Mouse (Mus musculus) heart, adult 8-10 months (tissue): Measurements from ENCODE around the gene Magi1. TPM values are rescaled to one million over a fixed set of nuclear protein-coding genes. Genes with fewer than 3 reads are reported as not detected.

Experiments used
- DNase-seq: peaks from one replicate; pipeline ENCODE4 v3.0.0; 2022; ENCODE audit warnings: low spot score
- total RNA-seq, 4 experiments: library from RNA; stranded (reverse); gene quantifications; 2 replicates each; pipeline ENCODE4 v1.2.4; 2022

Gene Magi1
- total RNA-seq, 4 experiments from 2014 or later: 11.3 to 16.5 (median 15.2) TPM

DNA sequence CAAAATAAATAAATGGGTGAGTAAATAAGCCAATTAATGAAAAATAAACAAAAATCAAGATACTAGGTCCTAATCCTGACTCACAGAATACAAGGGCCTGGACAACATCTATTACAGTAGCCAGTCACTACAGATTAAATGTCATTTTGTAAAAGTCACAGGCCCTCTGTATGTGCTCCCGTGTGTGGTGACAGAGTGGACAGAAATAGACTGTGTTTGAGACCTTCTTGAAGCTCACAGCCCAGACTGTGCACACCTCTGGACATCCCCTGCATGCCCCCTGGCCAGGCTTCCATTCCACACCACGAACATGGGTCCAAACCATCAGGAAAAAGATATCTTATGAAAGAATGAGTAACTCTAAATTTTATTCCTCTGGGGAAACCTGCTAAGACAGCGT, 300.2 kb downstream of the Magi1 start:
- DNase-seq: no peak

- no peak for DNase-seq
Observed at GRCm38 (mm10) chr6:93981211-93981610, 302.5 kb downstream of the Magi1 start.

- DNase-seq: no peak
Observed at GRCm38 (mm10) chr6:93979241-93979640, 304.5 kb downstream of the Magi1 start.

DNA sequence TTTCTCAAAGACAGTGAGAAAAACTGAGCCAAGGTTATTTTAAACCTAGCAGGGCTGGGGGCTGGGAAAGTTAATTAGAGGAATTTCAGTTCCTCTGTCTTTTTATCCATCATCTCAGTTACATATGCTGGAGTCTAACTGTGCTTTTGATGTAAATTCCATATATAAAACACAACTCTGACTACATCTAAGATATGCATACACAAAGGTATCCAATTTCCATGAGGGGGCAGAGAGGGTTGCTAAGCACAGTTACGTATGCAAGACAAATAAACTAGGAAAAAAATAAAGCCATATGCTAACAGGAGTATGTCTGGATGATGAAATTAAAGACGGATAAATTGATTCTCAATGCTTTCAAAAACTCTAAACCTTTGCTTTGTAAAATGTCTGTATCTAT, 315.0 kb downstream of the Magi1 start:
- DNase-seq: no peak

DNA sequence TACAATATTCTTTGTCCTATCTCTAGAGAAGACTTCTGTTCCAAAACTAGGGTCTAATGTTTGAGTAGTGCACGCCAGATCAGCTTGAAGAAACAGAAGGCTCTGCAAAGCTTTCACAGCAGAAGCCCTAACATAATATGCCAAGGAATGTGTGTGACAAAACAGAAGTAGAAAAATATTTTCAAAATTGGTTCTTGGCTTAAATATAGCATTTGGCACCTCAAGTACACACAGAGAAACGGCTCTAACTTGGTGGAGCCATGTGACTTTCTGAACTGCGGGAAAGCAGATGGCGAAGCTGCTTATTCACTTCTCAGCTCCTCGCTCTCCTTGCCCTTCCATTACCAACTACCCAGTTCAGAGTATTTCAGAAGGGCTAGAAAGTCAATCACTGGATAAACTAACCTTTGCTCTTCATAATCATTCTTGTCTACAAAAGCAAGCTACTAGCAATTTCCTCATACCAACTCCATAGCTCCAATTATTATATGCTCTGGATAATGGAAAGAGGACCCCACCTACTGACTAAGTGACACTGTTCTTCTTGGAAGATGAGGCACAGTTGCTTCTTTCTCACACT, 320.9 kb downstream of the Magi1 start:
- no peak for DNase-seq

DNA sequence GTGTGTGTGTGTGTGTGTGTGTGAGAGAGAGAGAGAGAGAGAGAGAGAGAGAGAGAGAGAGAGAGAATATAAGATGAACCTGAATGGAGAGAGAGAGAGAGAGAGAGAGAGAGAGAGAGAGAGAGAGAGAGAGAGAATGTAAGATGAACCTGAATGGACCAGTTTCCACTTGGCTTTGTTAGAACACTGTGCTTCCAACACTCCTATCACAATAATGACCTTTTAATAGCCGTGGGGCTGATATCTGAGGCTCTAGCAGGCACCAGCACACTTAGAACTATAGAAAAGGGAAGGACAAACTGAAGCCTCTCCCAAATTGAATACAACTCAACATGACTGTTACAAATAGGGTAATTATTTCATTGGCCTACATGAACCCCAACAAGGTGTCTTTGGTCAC, 321.9 kb downstream of the Magi1 start:
- peak; percentile 24 for DNase-seq

DNA sequence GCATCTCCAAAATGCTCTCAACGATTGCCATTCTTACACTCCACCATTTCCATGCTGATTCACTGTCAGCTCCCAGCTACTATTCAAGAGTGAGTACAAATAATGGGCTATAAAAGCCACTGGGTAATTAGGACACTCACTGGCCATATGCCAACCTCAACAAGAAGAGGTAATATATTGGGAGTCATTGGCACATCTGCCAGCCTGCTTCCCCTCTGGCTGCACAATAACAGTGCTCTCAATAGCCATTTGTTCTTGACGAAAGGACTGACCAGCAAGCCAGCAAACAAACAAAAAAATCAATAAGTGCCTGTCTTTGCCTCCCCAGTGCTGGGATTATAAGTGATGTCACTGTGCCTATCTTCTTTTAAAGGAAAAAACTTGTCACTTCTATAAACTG, 326.5 kb downstream of the Magi1 start:
- no peak for DNase-seq

- DNase-seq: no peak
Observed at GRCm38 (mm10) chr6:93946612-93947011, 337.1 kb downstream of the Magi1 start.

- no peak for DNase-seq
Observed at GRCm38 (mm10) chr6:93936359-93936758, 347.4 kb downstream of the Magi1 start.

- DNase-seq: no peak
Observed at GRCm38 (mm10) chr6:93935793-93936192, 347.9 kb downstream of the Magi1 start.

- no peak for DNase-seq
Observed at GRCm38 (mm10) chr6:93934700-93935099, 349.0 kb downstream of the Magi1 start.

- DNase-seq: no peak
Observed at GRCm38 (mm10) chr6:93924568-93924967, 359.1 kb downstream of the Magi1 start.

DNA sequence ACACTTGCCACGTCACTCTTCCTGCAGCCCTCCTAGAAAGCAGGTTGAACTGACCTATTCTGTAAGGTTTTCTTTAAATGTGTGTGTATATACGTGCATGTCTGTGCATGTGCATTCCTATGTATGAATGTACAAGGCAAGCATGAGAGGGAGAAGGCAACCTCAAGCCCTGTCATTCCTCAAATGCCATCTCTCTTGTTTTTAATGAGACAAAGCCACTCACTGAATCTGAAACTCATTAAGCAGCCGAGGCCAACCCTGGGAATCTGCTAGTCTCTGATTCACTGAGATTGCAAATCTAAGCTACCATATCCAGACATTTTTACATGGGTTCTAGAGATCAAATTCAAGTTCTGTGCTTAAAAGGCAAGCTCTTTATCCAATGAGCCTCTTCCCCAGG, 359.7 kb downstream of the Magi1 start:
- no peak for DNase-seq

GRCm38 (mm10) chr6:93923351-93923750, 360.4 kb downstream of the Magi1 start:
- no peak for DNase-seq

DNA sequence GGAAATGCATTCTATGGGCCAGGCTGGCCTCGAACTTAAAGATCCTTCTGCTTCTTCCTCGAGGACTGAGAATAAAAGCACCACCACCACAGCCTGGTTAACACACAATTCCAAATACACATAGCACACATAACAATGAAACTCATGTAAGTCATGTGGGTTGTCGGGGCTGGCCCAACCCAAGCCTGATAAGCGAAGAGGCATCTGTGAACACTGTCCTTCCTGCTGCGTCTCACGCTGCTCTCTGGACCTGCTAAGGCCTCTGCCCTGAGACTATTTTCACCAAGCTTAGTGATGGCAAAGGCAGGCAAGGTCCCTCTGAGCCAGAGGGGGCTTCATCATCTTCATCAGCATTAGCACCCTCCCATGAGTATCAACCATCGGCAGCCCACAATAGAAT, 360.8 kb downstream of the Magi1 start:
- DNase-seq: no peak

DNA sequence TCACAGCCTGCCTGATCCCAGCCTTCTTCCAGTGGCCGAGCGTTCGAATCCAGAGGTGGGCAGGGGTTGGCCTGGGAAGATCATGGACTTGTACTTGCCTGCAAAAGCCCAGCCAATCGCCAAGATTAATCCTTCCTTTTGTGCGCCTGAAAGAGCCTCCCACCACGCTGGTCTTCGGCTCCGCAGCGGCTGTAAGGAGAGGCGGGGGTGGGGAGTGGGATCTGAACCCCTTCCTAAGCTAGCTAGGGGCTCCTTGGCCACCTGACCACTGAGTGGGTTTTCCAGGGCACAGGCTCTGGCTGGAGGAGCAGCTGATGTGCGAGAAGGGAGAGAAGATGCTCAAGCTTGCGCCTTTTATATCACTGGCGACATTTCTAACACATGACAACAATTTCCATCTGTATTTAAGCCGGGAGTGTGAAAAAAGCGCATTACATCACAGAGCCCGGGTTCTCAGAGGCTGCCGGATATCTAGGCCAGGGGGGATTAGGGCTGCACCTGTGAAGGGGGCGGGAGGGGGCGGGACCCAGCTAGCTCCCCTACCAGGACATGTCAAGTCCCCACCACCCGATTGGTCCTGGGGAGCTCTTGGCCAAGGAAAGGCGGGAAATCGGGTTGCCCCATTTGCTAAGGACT, 370.4 kb downstream of the Magi1 start:
- no peak for DNase-seq

DNA sequence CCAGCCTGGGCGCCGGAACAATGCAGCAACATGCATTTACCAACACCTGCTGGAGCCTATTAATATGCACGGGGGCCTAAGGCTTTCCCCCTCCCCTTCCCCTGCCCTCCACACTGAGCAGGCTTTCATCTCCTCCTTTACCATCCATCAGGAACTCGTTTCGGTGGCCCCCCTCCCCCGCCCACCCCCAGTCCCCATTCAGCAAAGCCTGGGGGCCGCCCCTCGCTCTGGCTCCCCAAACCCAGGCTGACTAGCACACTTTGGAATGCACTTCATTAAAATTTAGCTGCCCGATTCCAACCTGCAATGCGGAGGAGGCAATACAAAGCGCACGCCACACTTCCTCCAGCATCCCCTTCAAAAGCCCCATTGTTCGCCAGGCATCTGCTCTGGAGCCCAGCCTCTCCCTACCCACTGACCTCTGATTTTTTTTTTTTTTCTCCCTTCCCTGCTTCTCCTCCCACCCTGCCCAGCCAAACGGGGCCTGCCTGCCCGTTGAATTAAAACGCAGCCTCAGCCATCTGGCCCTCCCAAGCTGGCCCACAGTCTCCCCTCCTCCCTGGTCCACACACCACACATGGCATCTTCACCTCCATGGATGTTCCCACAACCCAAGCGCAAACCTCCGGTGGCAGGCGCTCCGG, 371.0 kb downstream of the Magi1 start:
- DNase-seq: no peak

DNA sequence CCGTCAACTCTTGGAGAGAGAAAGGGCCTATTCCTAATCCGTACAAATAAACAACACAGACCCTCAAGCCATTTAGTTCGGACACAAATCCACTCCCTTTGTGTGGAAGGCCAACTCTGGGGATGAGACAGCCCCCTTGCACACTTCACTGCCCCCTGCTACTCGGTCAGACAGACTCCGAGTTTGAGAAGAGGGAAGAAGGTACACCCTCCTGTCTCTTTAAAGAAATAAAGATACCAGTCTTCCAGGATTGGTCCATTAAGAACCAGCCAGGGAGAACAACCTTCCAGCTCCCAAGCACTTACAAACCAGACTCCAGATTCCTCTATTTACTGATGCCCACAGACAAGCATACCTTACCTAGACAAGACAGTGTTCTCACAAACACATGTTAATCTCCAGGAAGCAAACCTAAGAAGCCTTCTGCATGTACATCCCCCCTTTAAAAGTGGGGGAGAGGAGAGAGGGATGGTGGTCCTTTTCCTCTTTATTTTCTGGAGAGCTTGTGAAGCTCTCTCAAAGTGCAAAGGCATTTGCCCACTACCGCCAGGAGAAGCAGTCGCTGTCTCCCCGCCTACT, 371.6 kb downstream of the Magi1 start:
- no peak for DNase-seq

DNA sequence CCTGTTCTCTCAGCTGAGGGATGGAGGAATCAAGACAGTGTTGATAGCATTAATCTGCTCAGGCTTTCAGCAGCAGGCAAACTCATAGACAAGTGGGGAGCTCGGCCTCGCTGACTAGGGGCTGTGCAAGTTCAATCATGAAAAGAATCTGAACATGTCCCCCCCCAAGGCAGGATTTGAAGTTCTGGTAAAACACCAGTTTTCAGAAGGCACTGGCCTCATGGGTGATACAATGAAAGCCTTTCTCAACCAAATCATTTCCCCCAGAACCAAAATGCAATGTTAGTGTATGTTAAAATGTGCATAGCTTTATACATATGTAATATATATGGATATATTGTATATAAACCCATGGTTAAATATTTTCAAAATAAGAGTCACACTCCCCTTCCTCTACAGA, 372.3 kb downstream of the Magi1 start:
- no peak for DNase-seq

- no peak for DNase-seq
Observed at GRCm38 (mm10) chr6:93909976-93910375, 373.7 kb downstream of the Magi1 start.

GRCm38 (mm10) chr6:93904987-93905386, 378.7 kb downstream of the Magi1 start:
- DNase-seq: no peak

- DNase-seq: no peak
Observed at GRCm38 (mm10) chr6:93902239-93902638, 381.5 kb downstream of the Magi1 start.

DNA sequence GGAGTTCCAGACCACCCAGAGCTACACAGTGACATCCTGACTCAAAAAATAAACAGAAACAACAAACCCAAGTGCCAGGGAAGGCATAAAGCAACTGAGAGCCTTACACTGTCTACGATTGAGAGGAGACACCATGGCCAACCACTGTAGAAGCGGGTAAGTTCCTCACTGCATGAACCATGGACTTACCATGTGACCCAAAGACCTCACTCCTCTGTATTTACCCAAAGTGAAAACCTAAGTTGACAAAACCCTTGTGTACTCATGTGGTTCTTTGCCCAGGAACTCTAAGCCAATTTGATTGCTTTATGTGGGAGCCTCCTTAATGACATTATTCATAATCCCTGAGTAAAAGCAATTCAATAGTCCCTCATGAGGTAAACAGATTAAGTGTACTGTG, 382.3 kb downstream of the Magi1 start:
- no peak for DNase-seq
